Mouse (Mus musculus): ENCODE data around the gene Vdr. TPM values are rescaled to one million over a fixed set of nuclear protein-coding genes. Genes with fewer than 3 reads are reported as not detected.
"Not testable (repeated sequence)": the region's sequence is repeated elsewhere in the genome, so short reads cannot be mapped to it uniquely, and the experiment has no call there.

Vdr gene
- polyA plus RNA-seq, 1 experiment = 0.20 TPM

DNA sequence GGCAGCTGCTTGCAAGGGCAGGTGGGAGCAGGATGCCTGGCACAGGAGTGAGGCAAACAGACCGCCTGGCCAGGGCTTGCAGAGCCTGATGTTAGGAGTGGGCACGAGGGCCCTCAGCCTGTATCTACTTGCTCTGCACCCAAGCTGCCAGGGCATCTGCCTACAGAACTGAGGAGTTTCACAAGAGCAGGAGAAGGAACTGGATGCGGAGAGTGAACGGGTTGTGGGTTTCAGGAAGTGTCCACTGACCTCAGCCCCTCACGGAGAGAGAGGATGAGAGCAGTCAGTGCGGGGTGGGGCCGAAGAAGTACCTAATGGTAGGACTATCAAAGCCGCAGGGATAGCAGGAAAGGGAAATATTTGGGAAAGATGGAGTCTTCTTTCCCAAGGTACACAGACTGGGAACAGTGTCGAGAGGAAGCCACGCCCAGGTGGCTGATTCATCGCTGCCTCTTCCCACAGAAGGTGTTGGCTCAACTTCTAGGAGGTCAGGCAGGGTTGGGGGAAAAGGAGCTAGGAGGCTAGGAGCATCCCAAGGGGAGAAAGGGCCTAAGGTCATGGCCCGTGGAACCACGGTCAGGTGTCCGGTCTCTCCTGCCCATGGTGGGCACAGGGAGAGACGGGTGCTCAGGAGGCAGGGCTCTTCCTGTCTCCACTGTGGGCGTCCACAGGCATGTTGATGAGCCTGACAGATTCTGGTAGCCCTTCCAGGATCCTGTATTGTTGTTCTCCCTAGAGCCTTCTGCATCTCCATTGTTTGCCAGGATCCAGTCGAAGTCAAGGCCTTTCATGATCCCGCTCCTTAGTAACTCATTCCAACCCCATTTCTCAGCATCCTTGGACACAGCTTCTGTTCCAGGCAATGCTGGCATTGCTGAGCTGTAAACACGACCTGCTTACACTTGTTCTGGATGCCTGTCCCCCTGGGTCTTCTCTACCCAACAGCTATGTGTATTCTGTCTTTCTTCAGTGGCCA, 39.1 kb downstream of the Vdr start:
- H3K27me3 ChIP-seq (replicated peaks) = peaks cover 20% of the 10 kb centered on the region
- TF ChIP-seq FLI1 (IDR thresholded peaks at IDR 0.05; ENCODE audit: low read length) (no peak), GATA1 (IDR thresholded peaks at IDR 0.05; ENCODE audit: borderline replicate concordance, low read length) (no peak)
- peaks cover 3% of the 10 kb centered on the region for H3K36me3 ChIP-seq (replicated peaks; ENCODE audit: low read length)
- peaks cover 13% of the 10 kb centered on the region; the same call in 1 of the 2 replicates for H3K4me1 ChIP-seq
- H3K9me3 ChIP-seq = peaks cover 8% of the 10 kb centered on the region
- no peak overlapping the region for H3K4me3 ChIP-seq (replicated peaks)

DNA sequence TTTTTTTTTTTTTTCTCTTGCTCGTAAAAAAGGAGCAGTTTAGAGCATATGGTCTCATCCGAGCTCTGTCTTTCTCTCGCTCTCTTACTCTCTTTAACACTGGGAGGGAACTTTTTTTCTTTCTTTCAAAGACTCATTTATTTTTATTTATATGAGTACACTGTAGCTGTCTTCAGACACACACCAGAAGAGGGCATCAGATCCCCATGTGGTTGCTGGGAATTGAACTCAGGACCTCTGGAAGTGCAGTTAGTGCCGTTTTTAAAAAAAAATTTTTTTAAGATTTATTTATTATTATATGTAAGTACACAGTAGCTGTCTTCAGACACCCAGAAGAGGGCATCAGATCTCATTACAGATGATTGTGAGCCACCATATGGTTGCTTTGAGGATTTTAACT, 40.3 kb downstream of the Vdr start:
- H3K27me3 ChIP-seq (replicated peaks) = peaks cover 13% of the 10 kb centered on the region
- peaks cover 12% of the 10 kb centered on the region for H3K9me3 ChIP-seq
- H3K4me1 ChIP-seq = peaks cover 10% of the 10 kb centered on the region
- H3K4me3 ChIP-seq (replicated peaks); H3K36me3 ChIP-seq (replicated peaks; ENCODE audit: low read length): not testable (repeated sequence)

- peaks cover 11% of the 10 kb centered on the region for H3K27me3 ChIP-seq (replicated peaks)
- peaks cover 12% of the 10 kb centered on the region for H3K9me3 ChIP-seq
- no peak overlapping the region for H3K4me3 ChIP-seq (replicated peaks)
- H3K36me3 ChIP-seq (replicated peaks; ENCODE audit: low read length) = peaks cover 5% of the 10 kb centered on the region
- peaks cover 18% of the 10 kb centered on the region for H3K4me1 ChIP-seq
- TF ChIP-seq FLI1 (IDR thresholded peaks at IDR 0.05; ENCODE audit: low read length) (no peak), GATA1 (IDR thresholded peaks at IDR 0.05; ENCODE audit: borderline replicate concordance, low read length) (no peak)
Observed at GRCm38 (mm10) chr15:97868985-97869384, 41.4 kb downstream of the Vdr start.

- TF ChIP-seq GATA1 (IDR thresholded peaks at IDR 0.05; ENCODE audit: borderline replicate concordance, low read length) = no peak
- TF ChIP-seq FLI1 (IDR thresholded peaks at IDR 0.05; ENCODE audit: low read length) = no peak
- Histone ChIP-seq H3K9me3 (peaks cover 12% of the 10 kb centered on the region), H3K27me3 (replicated peaks) (peaks cover 9% of the 10 kb centered on the region), H3K4me1 (peaks cover 13% of the 10 kb centered on the region), H3K4me3 (replicated peaks) (no peak overlapping the region), H3K36me3 (replicated peaks; ENCODE audit: low read length) (peaks cover 5% of the 10 kb centered on the region)
Observed at GRCm38 (mm10) chr15:97865988-97866387, 44.4 kb downstream of the Vdr start.

- Histone ChIP-seq H3K4me1 (peaks cover 11% of the 10 kb centered on the region), H3K27me3 (replicated peaks) (peaks cover 9% of the 10 kb centered on the region), H3K4me3 (replicated peaks) (peak overlapping the region; percentile 31), H3K36me3 (replicated peaks; ENCODE audit: low read length) (peaks cover 5% of the 10 kb centered on the region), H3K9me3 (peaks cover 14% of the 10 kb centered on the region)
- no peak for TF ChIP-seq GATA1 (IDR thresholded peaks at IDR 0.05; ENCODE audit: borderline replicate concordance, low read length)
- TF ChIP-seq FLI1 (IDR thresholded peaks at IDR 0.05; ENCODE audit: low read length) = no peak
Observed at GRCm38 (mm10) chr15:97865175-97865574, 45.3 kb downstream of the Vdr start.

GRCm38 (mm10) chr15:97864361-97865045, 45.9 kb downstream of the Vdr start:
- TF ChIP-seq FLI1 (IDR thresholded peaks at IDR 0.05; ENCODE audit: low read length) (no peak), GATA1 (IDR thresholded peaks at IDR 0.05; ENCODE audit: borderline replicate concordance, low read length) (no peak)
- H3K9me3 ChIP-seq = peaks cover 19% of the 10 kb centered on the region
- no peak overlapping the region for H3K4me3 ChIP-seq (replicated peaks)
- peaks cover 11% of the 10 kb centered on the region for H3K27me3 ChIP-seq (replicated peaks)
- peaks cover 11% of the 10 kb centered on the region for H3K4me1 ChIP-seq
- H3K36me3 ChIP-seq (replicated peaks; ENCODE audit: low read length) = peaks cover 5% of the 10 kb centered on the region

DNA sequence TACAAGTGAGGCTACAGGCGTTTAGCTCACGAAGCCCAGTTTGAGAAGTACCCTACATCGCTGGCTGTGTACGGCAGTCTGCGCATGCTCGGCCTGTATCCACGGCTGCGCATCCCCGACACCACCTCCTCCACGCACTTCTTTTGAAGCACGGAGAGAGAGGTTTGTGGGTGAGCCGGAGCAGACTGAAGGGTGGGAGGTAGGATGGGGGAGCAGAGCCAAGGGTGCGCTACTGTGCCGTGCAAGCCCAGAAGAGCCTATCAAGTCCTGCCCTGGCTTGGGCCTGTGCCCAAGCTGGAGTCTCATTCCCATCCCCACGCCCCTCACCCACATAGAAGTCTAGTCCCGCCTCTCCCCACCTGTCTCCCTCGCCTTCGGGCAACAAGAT, 46.9 kb downstream of the Vdr start:
- H3K27me3 ChIP-seq (replicated peaks) = peaks cover 19% of the 10 kb centered on the region
- peaks cover 5% of the 10 kb centered on the region for H3K36me3 ChIP-seq (replicated peaks; ENCODE audit: low read length)
- peaks cover 19% of the 10 kb centered on the region for H3K9me3 ChIP-seq
- no peak for TF ChIP-seq FLI1 (IDR thresholded peaks at IDR 0.05; ENCODE audit: low read length)
- no peak for TF ChIP-seq GATA1 (IDR thresholded peaks at IDR 0.05; ENCODE audit: borderline replicate concordance, low read length)
- peaks cover 11% of the 10 kb centered on the region for H3K4me1 ChIP-seq
- no peak overlapping the region for H3K4me3 ChIP-seq (replicated peaks)

GRCm38 (mm10) chr15:97862881-97863493, 47.4 kb downstream of the Vdr start:
- Histone ChIP-seq H3K4me3 (replicated peaks) (no peak overlapping the region), H3K9me3 (peaks cover 19% of the 10 kb centered on the region), H3K27me3 (replicated peaks) (peaks cover 20% of the 10 kb centered on the region), H3K4me1 (peaks cover 11% of the 10 kb centered on the region), H3K36me3 (replicated peaks; ENCODE audit: low read length) (peaks cover 5% of the 10 kb centered on the region)
- TF ChIP-seq GATA1 (IDR thresholded peaks at IDR 0.05; ENCODE audit: borderline replicate concordance, low read length) (no peak), FLI1 (IDR thresholded peaks at IDR 0.05; ENCODE audit: low read length) (no peak)

DNA sequence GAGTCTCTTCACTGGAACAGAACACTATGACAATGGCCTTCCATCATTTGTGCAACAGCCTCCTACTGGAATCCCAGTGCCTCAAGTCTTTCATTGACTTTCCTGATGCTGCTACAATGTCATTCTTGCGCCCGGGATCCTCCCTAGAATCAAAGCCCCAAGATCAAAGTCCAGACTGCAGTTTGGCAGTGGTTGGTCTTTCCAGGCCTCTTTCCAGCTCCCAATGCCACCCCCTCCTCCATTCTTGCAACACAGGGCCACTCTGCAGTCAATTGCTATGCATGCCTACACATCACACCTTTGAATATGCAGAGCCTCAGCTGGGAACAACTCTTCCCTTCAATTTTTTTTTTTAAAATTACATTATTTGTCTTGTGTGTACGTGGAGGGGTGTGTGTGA, 50.1 kb downstream of the Vdr start:
- no peak for TF ChIP-seq FLI1 (IDR thresholded peaks at IDR 0.05; ENCODE audit: low read length)
- no peak for TF ChIP-seq GATA1 (IDR thresholded peaks at IDR 0.05; ENCODE audit: borderline replicate concordance, low read length)
- peaks cover 44% of the 10 kb centered on the region for H3K27me3 ChIP-seq (replicated peaks)
- no peaks in the 10 kb centered on the region for H3K36me3 ChIP-seq (replicated peaks; ENCODE audit: low read length)
- H3K9me3 ChIP-seq = peaks cover 16% of the 10 kb centered on the region
- peaks cover 10% of the 10 kb centered on the region for H3K4me1 ChIP-seq
- no peak overlapping the region for H3K4me3 ChIP-seq (replicated peaks)

All from megakaryocyte, embryonic 14.5 days (primary cell).